Mouse (Mus musculus) NIH3T3 (cell line): ENCODE measurements at regions not wholly inside any gene's neighbourhood (a gene's known extent, or its start where the extent isn't known, plus 50 kb on each side); places are given as distances from the start of the nearest gene placed in this dataset.

Source experiments
- DNase-seq: peaks from one replicate; pipeline ENCODE4 v3.0.0-alpha.2; 2012; ENCODE audit warnings: low read depth

GRCm38 (mm10) chr8:89415287-89415686 lies 371.3 kb upstream of the Sall1 start:
- DNase-seq = no peak

GRCm38 (mm10) chr8:89412500-89412899 lies 368.5 kb upstream of the Sall1 start:
- no peak for DNase-seq

GRCm38 (mm10) chr8:89412046-89412445 lies 368.1 kb upstream of the Sall1 start:
- no peak for DNase-seq

- DNase-seq = no peak
Observed at GRCm38 (mm10) chr8:89406688-89407087, 362.7 kb upstream of the Sall1 start.

- DNase-seq = no peak
Observed at GRCm38 (mm10) chr8:89404287-89404686, 360.3 kb upstream of the Sall1 start.

GRCm38 (mm10) chr8:89396673-89397072 lies 352.7 kb upstream of the Sall1 start:
- DNase-seq = no peak

- DNase-seq = no peak
Observed at GRCm38 (mm10) chr8:89392749-89393148, 348.8 kb upstream of the Sall1 start.

- no peak for DNase-seq
Observed at GRCm38 (mm10) chr8:89388761-89389160, 344.8 kb upstream of the Sall1 start.

GRCm38 (mm10) chr8:89387295-89387694 lies 343.3 kb upstream of the Sall1 start:
- no peak for DNase-seq

GRCm38 (mm10) chr8:89385028-89385427 lies 341.1 kb upstream of the Sall1 start:
- DNase-seq = no peak

- DNase-seq = no peak
Observed at GRCm38 (mm10) chr8:89383781-89384180, 339.8 kb upstream of the Sall1 start.

GRCm38 (mm10) chr8:89382538-89383380 lies 338.8 kb upstream of the Sall1 start:
- no peak for DNase-seq

GRCm38 (mm10) chr8:89380436-89380835 lies 336.5 kb upstream of the Sall1 start:
- DNase-seq = no peak

GRCm38 (mm10) chr8:89372761-89373160 lies 328.8 kb upstream of the Sall1 start:
- no peak for DNase-seq

GRCm38 (mm10) chr8:89371773-89372132 lies 327.8 kb upstream of the Sall1 start:
- DNase-seq = no peak

- DNase-seq = no peak
Observed at GRCm38 (mm10) chr8:89370816-89371772, 327.1 kb upstream of the Sall1 start.

- no peak for DNase-seq
Observed at GRCm38 (mm10) chr8:89365430-89365829, 321.5 kb upstream of the Sall1 start.

- DNase-seq = no peak
Observed at GRCm38 (mm10) chr8:89358411-89358810, 314.4 kb upstream of the Sall1 start.

- no peak for DNase-seq
Observed at GRCm38 (mm10) chr8:89345547-89345946, 301.6 kb upstream of the Sall1 start.

- no peak for DNase-seq
Observed at GRCm38 (mm10) chr8:89341686-89342085, 297.7 kb upstream of the Sall1 start.

- DNase-seq = no peak
Observed at GRCm38 (mm10) chr8:89335416-89335815, 291.5 kb upstream of the Sall1 start.

- DNase-seq = no peak
Observed at GRCm38 (mm10) chr8:89325751-89326351, 281.9 kb upstream of the Sall1 start.

GRCm38 (mm10) chr8:89325248-89325645 lies 281.3 kb upstream of the Sall1 start:
- no peak for DNase-seq
